Mouse (Mus musculus): Measurements from ENCODE around the gene Zfp275. TPM values are rescaled to one million over a fixed set of nuclear protein-coding genes. Genes with fewer than 3 reads are reported as not detected.
A peak's percentile ranks its signal among the peaks of the same experiment; 100 is the strongest.
"Not testable (repeated sequence)": the region's sequence is repeated elsewhere in the genome, so short reads cannot be mapped to it uniquely, and the experiment has no call there.

Gene Zfp275
- polyA plus RNA-seq (2016; fragmentation: Nextera tagmentation; extraction: Ambion mirVana), result 12.7 and 13.6 TPM in 2 replicates

GRCm38 (mm10) chrX:73342483-73342895 lies at the start of gene Zfp275:
Gene Zfp275 (plus strand): TSS chrX:73342621.
- Histone ChIP-seq H3K9me3 (no peaks in the 10 kb centered on the region), H3K27ac (peak within 1 kb of the TSS; percentile 87), H3K4me3 (peak within 1 kb of the TSS; percentile 69), H3K36me3 (no peaks in the 10 kb centered on the region), H3K27me3 (ENCODE audit: insufficient read depth, poor library complexity, severe bottlenecking) (no peaks in the 10 kb centered on the region; the same call in 1 of the 2 replicates), H3K4me1 (no peaks in the 10 kb centered on the region; the same call in 1 of the 2 replicates)
- DNase-seq (ENCODE audit: low spot score), result peak; percentile 90
- 14% methylated on average over 37 of the region's 37 CpGs for WGBS

- not testable (repeated sequence) for H3K27me3 ChIP-seq (ENCODE audit: insufficient read depth, poor library complexity, severe bottlenecking); H3K9me3 ChIP-seq; DNase-seq (ENCODE audit: low spot score); H3K4me1 ChIP-seq; H3K27ac ChIP-seq; H3K4me3 ChIP-seq; H3K36me3 ChIP-seq
- WGBS, result 88% methylated on average over 13 of the region's 17 CpGs
Observed at GRCm38 (mm10) chrX:73292876-73293275, 49.5 kb upstream of the Zfp275 start, which contains the start of the genes Xlr5a and Xlr5c. Gene Xlr5a (minus strand): TSS chrX:73292976. Gene Xlr5c (minus strand): TSS chrX:73292976.

GRCm38 (mm10) chrX:73295745-73296144 lies 46.7 kb upstream of the Zfp275 start:
- not testable (repeated sequence) for DNase-seq (ENCODE audit: low spot score); H3K4me3 ChIP-seq; H3K36me3 ChIP-seq; H3K9me3 ChIP-seq; H3K27ac ChIP-seq; H3K27me3 ChIP-seq (ENCODE audit: insufficient read depth, poor library complexity, severe bottlenecking); H3K4me1 ChIP-seq
- WGBS, result 76% methylated on average over 10 of the region's 10 CpGs

- Histone ChIP-seq H3K4me1 (no peaks in the 10 kb centered on the region), H3K4me3 (no peak overlapping the region), H3K27me3 (ENCODE audit: insufficient read depth, poor library complexity, severe bottlenecking) (peaks cover 4% of the 10 kb centered on the region; the same call in 1 of the 2 replicates), H3K9me3 (no peaks in the 10 kb centered on the region), H3K36me3 (no peaks in the 10 kb centered on the region), H3K27ac (no peak overlapping the region)
- WGBS, result 29% methylated on average over 3 of the region's 3 CpGs
- DNase-seq (ENCODE audit: low spot score), result no peak
Observed at GRCm38 (mm10) chrX:73312522-73312921, 29.9 kb upstream of the Zfp275 start.

GRCm38 (mm10) chrX:73321029-73321428 lies 21.4 kb upstream of the Zfp275 start:
- H3K36me3 ChIP-seq, result no peaks in the 10 kb centered on the region
- H3K27ac ChIP-seq, result no peak overlapping the region
- no peaks in the 10 kb centered on the region for H3K4me1 ChIP-seq
- WGBS, result 65% methylated on average over 3 of the region's 3 CpGs
- no peaks in the 10 kb centered on the region for H3K27me3 ChIP-seq (ENCODE audit: insufficient read depth, poor library complexity, severe bottlenecking)
- DNase-seq (ENCODE audit: low spot score), result no peak
- no peak overlapping the region for H3K4me3 ChIP-seq
- no peaks in the 10 kb centered on the region for H3K9me3 ChIP-seq

- Histone ChIP-seq H3K9me3 (no peaks in the 10 kb centered on the region), H3K4me1 (no peaks in the 10 kb centered on the region), H3K4me3 (no peak overlapping the region), H3K36me3 (no peaks in the 10 kb centered on the region), H3K27ac (no peak overlapping the region), H3K27me3 (ENCODE audit: insufficient read depth, poor library complexity, severe bottlenecking) (no peaks in the 10 kb centered on the region)
- no peak for DNase-seq (ENCODE audit: low spot score)
- 77% methylated on average over 2 of the region's 2 CpGs for WGBS
Observed at GRCm38 (mm10) chrX:73327215-73327614, 15.2 kb upstream of the Zfp275 start.

GRCm38 (mm10) chrX:73333548-73333947 lies 8.9 kb upstream of the Zfp275 start:
- peaks cover 33% of the 10 kb centered on the region; the same call in 1 of the 2 replicates for H3K27me3 ChIP-seq (ENCODE audit: insufficient read depth, poor library complexity, severe bottlenecking)
- H3K4me1 ChIP-seq, result no peaks in the 10 kb centered on the region

GRCm38 (mm10) chrX:73336740-73337139 lies 5.7 kb upstream of the Zfp275 start, which contains the start of gene Gm45015:
Gene Gm45015 (minus strand): TSS chrX:73336840.
- Histone ChIP-seq H3K4me3 (no peak within 1 kb of the TSS), H3K36me3 (no peaks in the 10 kb centered on the region), H3K4me1 (no peaks in the 10 kb centered on the region), H3K9me3 (no peaks in the 10 kb centered on the region), H3K27ac (no peak within 1 kb of the TSS), H3K27me3 (ENCODE audit: insufficient read depth, poor library complexity, severe bottlenecking) (peaks cover 33% of the 10 kb centered on the region; the same call in 1 of the 2 replicates)
- WGBS, result 78% methylated on average over 4 of the region's 4 CpGs
- no peak for DNase-seq (ENCODE audit: low spot score)

More at GRCm38 (mm10) chrX:73333548-73333947, 8.9 kb upstream of the Zfp275 start:
- no peak for DNase-seq (ENCODE audit: low spot score)
- no peaks in the 10 kb centered on the region for H3K36me3 ChIP-seq
- H3K9me3 ChIP-seq, result no peaks in the 10 kb centered on the region
- no peak overlapping the region for H3K27ac ChIP-seq
- no peak overlapping the region for H3K4me3 ChIP-seq

- Histone ChIP-seq H3K27ac (no peak overlapping the region), H3K27me3 (ENCODE audit: insufficient read depth, poor library complexity, severe bottlenecking) (peaks cover 10% of the 10 kb centered on the region; the same call in 1 of the 2 replicates), H3K9me3 (no peaks in the 10 kb centered on the region), H3K36me3 (no peaks in the 10 kb centered on the region), H3K4me1 (no peaks in the 10 kb centered on the region; the same call in 1 of the 2 replicates), H3K4me3 (no peak overlapping the region)
- no peak for DNase-seq (ENCODE audit: low spot score)
- WGBS, result 52% methylated on average over 1 of the region's 1 CpGs
Observed at GRCm38 (mm10) chrX:73341473-73341872, 948 bp upstream of the Zfp275 start.

GRCm38 (mm10) chrX:73342068-73342467 lies 353 bp upstream of the Zfp275 start:
- Histone ChIP-seq H3K4me3 (peak overlapping the region; percentile 69), H3K9me3 (no peaks in the 10 kb centered on the region), H3K27ac (no peak overlapping the region), H3K4me1 (no peaks in the 10 kb centered on the region; the same call in 1 of the 2 replicates), H3K27me3 (ENCODE audit: insufficient read depth, poor library complexity, severe bottlenecking) (peaks cover 4% of the 10 kb centered on the region; the same call in 1 of the 2 replicates), H3K36me3 (no peaks in the 10 kb centered on the region)
- DNase-seq (ENCODE audit: low spot score), result no peak
- WGBS, result 34% methylated on average over 3 of the region's 3 CpGs

- Histone ChIP-seq H3K27ac (peak overlapping the region; percentile 87), H3K36me3 (no peaks in the 10 kb centered on the region), H3K9me3 (no peaks in the 10 kb centered on the region), H3K27me3 (ENCODE audit: insufficient read depth, poor library complexity, severe bottlenecking) (no peaks in the 10 kb centered on the region; the same call in 1 of the 2 replicates), H3K4me1 (no peaks in the 10 kb centered on the region; the same call in 1 of the 2 replicates), H3K4me3 (peak overlapping the region; percentile 69)
- peak; percentile 72 for DNase-seq (ENCODE audit: low spot score)
- 29% methylated on average over 15 of the region's 15 CpGs for WGBS
Observed at GRCm38 (mm10) chrX:73342941-73343735, 717 bp downstream of the Zfp275 start.

- Histone ChIP-seq H3K4me1 (no peaks in the 10 kb centered on the region; the same call in 1 of the 2 replicates), H3K27me3 (ENCODE audit: insufficient read depth, poor library complexity, severe bottlenecking) (no peaks in the 10 kb centered on the region; the same call in 1 of the 2 replicates), H3K27ac (no peak overlapping the region), H3K36me3 (no peaks in the 10 kb centered on the region), H3K4me3 (peak overlapping the region; percentile 69), H3K9me3 (no peaks in the 10 kb centered on the region)
- WGBS, result 37% methylated on average over 1 of the region's 1 CpGs
- DNase-seq (ENCODE audit: low spot score), result no peak
Observed at GRCm38 (mm10) chrX:73343802-73344201, 1.4 kb downstream of the Zfp275 start.

GRCm38 (mm10) chrX:73344346-73344745 lies 1.9 kb downstream of the Zfp275 start:
- Histone ChIP-seq H3K36me3 (no peaks in the 10 kb centered on the region), H3K9me3 (no peaks in the 10 kb centered on the region), H3K27ac (no peak overlapping the region), H3K27me3 (ENCODE audit: insufficient read depth, poor library complexity, severe bottlenecking) (no peaks in the 10 kb centered on the region; the same call in 1 of the 2 replicates), H3K4me3 (no peak overlapping the region), H3K4me1 (no peaks in the 10 kb centered on the region; the same call in 1 of the 2 replicates)
- DNase-seq (ENCODE audit: low spot score), result no peak
- 82% methylated on average over 1 of the region's 1 CpGs for WGBS

All from heart, embryonic 10.5 days (tissue).